Mouse (Mus musculus): ENCODE measurements at regions not wholly inside any gene's neighbourhood (a gene's known extent, or its start where the extent isn't known, plus 50 kb on each side); places are given as distances from the start of the nearest gene placed in this dataset.
A peak's percentile ranks its signal among the peaks of the same experiment; 100 is the strongest.

DNA sequence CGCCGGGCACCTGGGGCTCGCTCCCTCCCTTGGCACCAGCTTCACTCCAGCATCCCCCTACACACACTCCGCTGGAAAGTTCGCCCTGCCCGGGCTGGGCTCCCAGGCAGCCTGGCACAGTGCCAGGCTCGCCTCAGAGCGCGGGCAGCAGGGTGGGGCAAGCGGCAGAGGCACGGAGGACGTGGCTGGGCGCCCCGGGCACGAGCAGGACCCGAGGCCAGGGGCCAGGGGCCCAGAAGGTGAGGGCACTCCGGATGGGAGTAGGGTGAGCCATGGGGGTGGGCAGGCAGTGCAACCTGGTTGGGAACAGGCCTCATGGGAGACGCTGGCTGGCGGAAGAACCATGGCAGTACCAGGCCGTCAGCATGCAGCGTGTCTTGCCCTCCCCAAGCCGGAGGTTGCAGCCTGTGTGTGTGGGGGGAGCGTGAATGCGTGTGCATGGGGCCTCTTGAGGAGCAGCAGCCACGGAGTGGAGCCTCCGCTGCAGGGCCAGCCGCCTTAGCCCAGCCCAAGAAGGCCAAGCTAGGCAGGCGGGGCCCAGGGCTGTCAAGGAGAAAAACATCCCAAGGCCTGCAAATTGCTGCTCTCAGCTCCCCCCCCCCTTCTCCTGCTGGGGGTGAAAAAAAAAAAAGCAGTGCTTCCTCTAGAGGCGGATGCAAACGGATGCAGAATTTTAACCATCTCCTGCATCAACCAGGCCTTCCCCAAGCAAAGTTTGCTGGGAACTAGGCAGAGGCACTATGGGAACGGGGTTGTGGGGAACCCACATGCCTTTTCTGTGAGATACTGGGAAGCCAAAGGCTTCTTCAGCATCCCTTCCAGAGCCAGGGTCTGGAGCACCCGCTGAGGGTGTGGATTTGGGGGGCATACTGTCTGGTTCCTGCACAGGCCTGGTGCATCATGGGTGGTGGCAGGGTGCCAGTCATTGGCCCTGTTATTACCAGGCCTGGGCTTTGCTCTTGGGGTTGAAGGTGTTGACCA is 71.4 kb upstream of the Wnt7b start:
- TF ChIP-seq CTCF (IDR thresholded peaks at IDR 0.05; ENCODE audit: low read depth), result peak; percentile 50

DNA sequence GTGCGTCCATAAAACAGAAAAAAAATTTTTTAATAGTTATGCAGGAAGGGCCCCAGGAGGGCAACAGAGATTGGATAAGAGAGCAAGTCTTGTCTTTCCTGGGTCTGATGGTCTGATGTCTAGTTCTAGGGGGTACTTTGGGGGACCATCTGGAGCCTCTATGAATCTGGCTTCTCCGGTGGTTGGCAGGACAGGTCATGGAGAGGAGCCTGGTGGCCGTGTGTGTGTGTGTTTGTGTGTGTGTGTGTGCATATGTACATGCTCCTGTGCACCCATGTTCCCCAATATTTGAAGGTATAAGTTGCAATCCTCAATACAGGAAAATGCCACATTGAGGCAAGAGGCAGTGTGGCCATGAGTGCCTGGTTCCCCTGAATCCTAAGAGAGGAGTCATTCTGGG is 72.5 kb upstream of the Wnt7b start:
- Histone ChIP-seq H3K27me3 (ENCODE audit: insufficient read depth, low read length) (no peaks in the 10 kb centered on the region), H3K36me3 (ENCODE audit: insufficient read depth) (no peaks in the 10 kb centered on the region), H3K4me1 (ENCODE audit: insufficient read depth) (peaks cover 37% of the 10 kb centered on the region), H3K4me2 (ENCODE audit: low read depth) (peak overlapping the region; percentile 77), H3K9me3 (ENCODE audit: low read length) (no peaks in the 10 kb centered on the region), H3K9ac (0 out of 2 replicates have a peak overlapping the region, but pooled peaks have one; percentile 81), H3K4me3 (ENCODE audit: low read depth, low read length) (no peak overlapping the region), H3K27ac (ENCODE audit: low read depth, low read length) (peak overlapping the region; percentile 99)
- no peak for ATAC-seq
- 51% methylated on average over 3 of the region's 3 CpGs for WGBS
- TF ChIP-seq CTCF (IDR thresholded peaks at IDR 0.05; ENCODE audit: low read depth), result no peak
- DNase-seq, result no peak

More for the DNA sequence above, 71.4 kb upstream of the Wnt7b start:
- Histone ChIP-seq H3K27ac (ENCODE audit: low read depth, low read length) (peak overlapping the region; percentile 99), H3K4me1 (ENCODE audit: insufficient read depth) (peaks cover 37% of the 10 kb centered on the region), H3K36me3 (ENCODE audit: insufficient read depth) (no peaks in the 10 kb centered on the region), H3K4me2 (ENCODE audit: low read depth) (peak overlapping the region; percentile 77), H3K9ac (peak overlapping the region; percentile 81), H3K4me3 (ENCODE audit: low read depth, low read length) (peak overlapping the region; percentile 38), H3K9me3 (ENCODE audit: low read length) (no peaks in the 10 kb centered on the region), H3K27me3 (ENCODE audit: insufficient read depth, low read length) (no peaks in the 10 kb centered on the region)
- 10% methylated on average over 32 of the region's 32 CpGs for WGBS
- peak; percentile 77 for ATAC-seq
- DNase-seq, result peak; percentile 89

DNA sequence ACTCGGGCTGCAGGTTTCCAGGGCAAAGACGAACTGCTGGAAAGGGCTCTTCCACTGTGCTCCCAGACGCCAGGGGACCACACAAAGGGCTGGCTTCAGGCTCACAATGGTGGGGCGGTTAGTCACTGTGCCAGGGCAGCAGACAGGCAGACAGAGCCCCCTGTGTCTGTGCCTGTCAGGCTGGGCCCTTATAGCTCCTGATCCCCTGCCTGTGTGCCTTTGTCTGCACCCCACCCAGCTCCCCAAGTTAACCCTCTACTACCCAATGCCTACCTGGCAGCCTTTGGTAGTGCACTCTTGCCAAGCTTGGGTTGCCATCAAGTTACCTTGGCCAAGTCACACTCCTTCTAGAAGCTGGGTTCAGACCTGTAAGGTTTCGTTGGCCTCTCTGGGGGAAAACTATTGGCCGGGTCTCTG is 73.5 kb upstream of the Wnt7b start:
- Histone ChIP-seq H3K27me3 (ENCODE audit: insufficient read depth, low read length) (no peaks in the 10 kb centered on the region), H3K36me3 (ENCODE audit: insufficient read depth) (no peaks in the 10 kb centered on the region), H3K9ac (peak overlapping the region; percentile 37; the same call in 1 of the 2 replicates), H3K4me3 (ENCODE audit: low read depth, low read length) (no peak overlapping the region), H3K27ac (ENCODE audit: low read depth, low read length) (peak overlapping the region; percentile 99), H3K9me3 (ENCODE audit: low read length) (no peaks in the 10 kb centered on the region), H3K4me1 (ENCODE audit: insufficient read depth) (peaks cover 37% of the 10 kb centered on the region), H3K4me2 (ENCODE audit: low read depth) (peak overlapping the region; percentile 77)
- WGBS, result 18% methylated on average over 6 of the region's 6 CpGs
- ATAC-seq (peak; percentile 70), DNase-seq (peak; percentile 82)
- no peak for TF ChIP-seq CTCF (IDR thresholded peaks at IDR 0.05; ENCODE audit: low read depth)

DNA sequence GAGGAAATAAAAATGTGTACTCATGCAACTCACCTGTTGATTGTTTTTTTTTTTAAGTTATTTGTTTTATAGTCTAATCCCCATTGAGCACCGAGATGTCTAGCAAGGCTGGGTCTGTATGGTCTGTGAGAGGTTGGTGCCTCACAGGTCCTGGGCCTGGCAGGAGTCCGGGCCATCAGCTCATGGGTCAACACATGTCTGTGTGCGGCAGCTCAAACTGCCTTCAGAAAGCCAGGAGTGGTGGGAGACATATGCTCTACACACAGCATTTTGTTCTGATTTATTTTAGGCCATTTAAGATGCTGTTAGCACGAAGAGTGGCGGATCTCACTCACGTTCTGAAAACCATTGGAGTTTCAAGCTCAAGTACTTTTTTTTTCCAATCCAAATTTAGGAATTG is 74.6 kb upstream of the Wnt7b start:
- H3K4me2 ChIP-seq (ENCODE audit: low read depth), result no peak overlapping the region
- no peak for TF ChIP-seq CTCF (IDR thresholded peaks at IDR 0.05; ENCODE audit: low read depth)
- ATAC-seq (no peak), DNase-seq (no peak)
- H3K36me3 ChIP-seq (ENCODE audit: insufficient read depth), result no peaks in the 10 kb centered on the region
- peak overlapping the region; percentile 55; the same call in 1 of the 2 replicates for H3K27ac ChIP-seq (ENCODE audit: low read depth, low read length)
- H3K9me3 ChIP-seq (ENCODE audit: low read length), result no peaks in the 10 kb centered on the region
- H3K4me1 ChIP-seq (ENCODE audit: insufficient read depth), result peaks cover 37% of the 10 kb centered on the region
- 44% methylated on average over 6 of the region's 6 CpGs for WGBS
- H3K27me3 ChIP-seq (ENCODE audit: insufficient read depth, low read length), result no peaks in the 10 kb centered on the region
- H3K9ac ChIP-seq, result 0 out of 2 replicates have a peak overlapping the region, but pooled peaks have one; percentile 25
- H3K4me3 ChIP-seq (ENCODE audit: low read depth, low read length), result no peak overlapping the region

DNA sequence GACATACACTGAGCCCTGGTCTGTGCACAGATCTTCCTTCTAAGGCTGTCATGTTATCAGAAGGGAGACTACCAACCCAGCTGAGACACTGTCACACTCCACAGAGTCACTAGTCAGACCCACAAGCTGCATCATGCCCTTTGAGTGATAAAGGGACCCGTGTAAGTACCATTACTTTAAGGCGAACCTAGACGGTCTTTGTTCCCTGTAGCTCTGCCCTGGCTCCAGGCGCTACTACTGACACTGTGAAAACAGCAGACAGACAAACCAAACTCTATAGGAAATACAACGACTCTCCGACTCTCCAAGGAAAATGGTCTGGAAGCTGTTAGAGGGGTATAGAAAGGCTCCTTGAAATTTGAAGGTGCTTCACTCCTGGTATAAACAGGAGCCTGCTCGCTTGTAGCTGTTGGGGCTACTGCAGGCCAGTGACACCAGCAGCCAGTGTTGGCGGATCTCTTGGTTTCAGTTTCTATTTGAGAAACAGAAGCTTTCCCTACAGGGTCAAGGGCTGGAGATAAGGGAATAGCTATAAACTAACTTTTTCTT is 75.2 kb upstream of the Wnt7b start:
- Histone ChIP-seq H3K4me2 (ENCODE audit: low read depth) (peak overlapping the region; percentile 5), H3K36me3 (ENCODE audit: insufficient read depth) (no peaks in the 10 kb centered on the region), H3K9ac (peak overlapping the region; percentile 25; the same call in 1 of the 2 replicates), H3K4me1 (ENCODE audit: insufficient read depth) (peaks cover 33% of the 10 kb centered on the region), H3K4me3 (ENCODE audit: low read depth, low read length) (no peak overlapping the region), H3K27ac (ENCODE audit: low read depth, low read length) (peak overlapping the region; percentile 55), H3K27me3 (ENCODE audit: insufficient read depth, low read length) (no peaks in the 10 kb centered on the region), H3K9me3 (ENCODE audit: low read length) (no peaks in the 10 kb centered on the region)
- no peak for ATAC-seq
- DNase-seq, result no peak
- TF ChIP-seq CTCF (IDR thresholded peaks at IDR 0.05; ENCODE audit: low read depth), result no peak
- WGBS, result 53% methylated on average over 8 of the region's 8 CpGs

DNA sequence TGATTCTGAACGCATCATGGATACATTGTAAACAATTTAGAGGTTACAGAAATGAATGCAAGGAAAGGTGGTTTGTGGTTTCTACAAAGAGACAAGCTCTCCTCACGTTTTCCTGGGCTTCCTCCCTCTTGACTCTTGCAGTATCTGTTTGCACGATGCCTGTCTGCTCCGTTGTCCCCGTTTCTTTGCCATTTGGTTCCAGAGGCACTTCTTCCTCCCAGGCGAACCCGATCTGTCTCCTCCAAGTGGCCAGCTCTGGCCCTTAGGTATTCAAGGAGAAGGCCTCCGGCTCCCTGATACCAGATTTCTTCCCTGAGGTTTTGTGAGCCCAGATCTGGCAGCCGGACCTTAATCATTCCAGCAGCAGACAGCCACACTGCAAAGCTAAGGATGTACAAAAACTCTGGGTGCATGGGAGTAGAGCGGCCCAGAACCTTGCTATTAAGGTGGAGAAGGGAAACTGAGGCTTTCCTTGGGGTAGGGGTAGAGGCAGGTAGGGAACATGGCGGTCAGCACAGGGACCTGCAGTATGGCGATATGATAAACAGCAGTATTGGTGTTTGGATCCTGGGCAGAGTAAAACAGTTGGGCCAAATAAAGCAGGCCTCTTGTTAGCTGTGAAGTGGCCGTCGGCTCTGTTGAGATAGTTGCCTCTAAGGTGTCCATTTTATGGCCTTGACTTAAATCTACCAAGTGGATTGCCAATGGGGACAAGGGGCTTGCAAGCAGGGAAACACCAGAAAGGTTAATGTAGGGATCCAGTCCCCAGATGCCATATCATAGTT is 76.0 kb upstream of the Wnt7b start:
- WGBS, result 75% methylated on average over 14 of the region's 14 CpGs
- no peaks in the 10 kb centered on the region for H3K36me3 ChIP-seq (ENCODE audit: insufficient read depth)
- H3K27ac ChIP-seq (ENCODE audit: low read depth, low read length), result 0 out of 2 replicates have a peak overlapping the region, but pooled peaks have one; percentile 55

More for the DNA sequence above, 76.0 kb upstream of the Wnt7b start:
- H3K4me1 ChIP-seq (ENCODE audit: insufficient read depth), result peaks cover 25% of the 10 kb centered on the region
- no peaks in the 10 kb centered on the region for H3K27me3 ChIP-seq (ENCODE audit: insufficient read depth, low read length)
- TF ChIP-seq CTCF (IDR thresholded peaks at IDR 0.05; ENCODE audit: low read depth), result no peak
- H3K9me3 ChIP-seq (ENCODE audit: low read length), result no peaks in the 10 kb centered on the region
- DNase-seq (no peak), ATAC-seq (no peak)
- peak overlapping the region; percentile 25; the same call in 1 of the 2 replicates for H3K9ac ChIP-seq
- peak overlapping the region; percentile 5; the same call in 1 of the 2 replicates for H3K4me2 ChIP-seq (ENCODE audit: low read depth)
- no peak overlapping the region for H3K4me3 ChIP-seq (ENCODE audit: low read depth, low read length)

Data from forebrain, postnatal 0 days (tissue).